Mouse (Mus musculus) heart, adult 2 months (tissue): ENCODE results near the gene Slc13a5. TPM values are rescaled to one million over a fixed set of nuclear protein-coding genes. Genes with fewer than 3 reads are reported as not detected.

Experiments used
- DNase-seq, 2 experiments: peaks; one replicate each; pipeline ENCODE4 v3.0.0; 2021
- H3K27ac ChIP-seq: fragments of 200-600 bp; 2 replicates; pipeline ENCODE4 v1.8.1; 2022
- H3K27me3 ChIP-seq: fragments of 200-500 bp; 2 replicates; pipeline ENCODE4 v1.6.1; 2012; ENCODE audit warnings: mild to moderate bottlenecking, low read length, inconsistent platforms, mixed read lengths; ENCODE audit not compliant: control insufficient read depth, insufficient read depth
- H3K36me3 ChIP-seq: fragments of 200-500 bp; 2 replicates; pipeline ENCODE4 v1.6.1; 2012; ENCODE audit warnings: low read length, inconsistent platforms; ENCODE audit not compliant: control insufficient read depth, insufficient read depth
- H3K4me1 ChIP-seq: fragments of 200-500 bp; 2 replicates; pipeline ENCODE4 v1.6.1; 2011; ENCODE audit warnings: low read length; ENCODE audit not compliant: control insufficient read depth, insufficient read depth
- H3K4me3 ChIP-seq: fragments of 200-600 bp; 2 replicates; pipeline ENCODE4 v1.8.1; 2022
- H3K79me2 ChIP-seq: fragments of 200-500 bp; replicated peaks from 2 replicates; pipeline ENCODE4 v1.6.1; 2012; ENCODE audit warnings: mild to moderate bottlenecking, inconsistent platforms, low read length, moderate library complexity, mixed read lengths; ENCODE audit not compliant: control insufficient read depth, insufficient read depth
- H3K9ac ChIP-seq: fragments of 200-500 bp; 2 replicates; pipeline ENCODE4 v1.6.1; 2012; ENCODE audit warnings: low read depth, mild to moderate bottlenecking, control low read depth, inconsistent platforms, low read length, mixed read lengths
- CTCF ChIP-seq: fragments of 200-600 bp; IDR thresholded peaks from 2 replicates; pipeline ENCODE4 v1.8.1; 2022; ENCODE audit warnings: antibody characterized with exemption, mild to moderate bottlenecking, moderate library complexity
- EP300 ChIP-seq: fragments of 200-500 bp; IDR thresholded peaks from 2 replicates; pipeline ENCODE4 v1.6.1; 2011; ENCODE audit warnings: low read depth, low read length, control low read depth; ENCODE audit not compliant: insufficient read depth
- POLR2A ChIP-seq: fragments of 200-500 bp; IDR thresholded peaks from 2 replicates; pipeline ENCODE4 v1.6.1; 2011; ENCODE audit warnings: mild to moderate bottlenecking, low read depth, low read length, control low read depth; ENCODE audit not compliant: insufficient read depth
- WGBS: fragments of 180-500 bp; shearing (Covaris S2); methylation state at CpG from one replicate; pipeline ENCODE4 v1.1.7; 2018; 5-methylcytosine and 5-hydroxymethylcytosine counted together
- intact Hi-C: fragments of 180-260 bp; cut with DNase I; formaldehyde crosslinking; loops from one replicate; pipeline ENCODE4 v1.15.1; 2025
- long read RNA-seq: library from polyadenylated mRNA; stranded (forward); transcript quantifications from one replicate; pipeline ENCODE4 v2.0.0, GENCODE M21; 2021
- polyA plus RNA-seq: library from polyadenylated mRNA; depleted of rRNA; stranded (reverse); fragments of >200 nt; gene quantifications from 2 replicates; pipeline ENCODE4 v1.2.3, GENCODE M21; 2012; rRNA removed
- total RNA-seq, 2 experiments: library from RNA; stranded (reverse); gene quantifications; 2 replicates each; pipeline ENCODE4 v1.2.3; 2021

Slc13a5 gene
- total RNA-seq, result not detected
- polyA plus RNA-seq, result 0.06 and 0.09 TPM in 2 replicates
- long read RNA-seq, result 0 reads

- intact Hi-C loops, result no loop called here
- Histone ChIP-seq H3K4me1 (peaks cover 2% of the 10 kb centered on the region; the same call in 1 of the 2 replicates), H3K27me3 (peaks cover 1% of the 10 kb centered on the region; the same call in 1 of the 2 replicates), H3K9ac (peak within 1 kb of the TSS; percentile 20), H3K27ac (no peak within 1 kb of the TSS), H3K4me3 (peak within 1 kb of the TSS; percentile 45), H3K79me2 (no peaks in the 10 kb centered on the region), H3K36me3 (no peaks in the 10 kb centered on the region)
- TF ChIP-seq EP300 (no peak), POLR2A (no peak), CTCF (no peak)
- peak; percentile 9 to 25 for DNase-seq
- WGBS, result 6% methylated on average over 36 of the region's 36 CpGs
Observed at GRCm38 (mm10) chr11:72266960-72267560, at the start of gene Slc13a5. TSS of gene Slc13a5 (minus strand) at chr11:72267222.

- Histone ChIP-seq H3K27ac (no peak within 1 kb of the TSS), H3K36me3 (no peaks in the 10 kb centered on the region), H3K9ac (no peak within 1 kb of the TSS), H3K4me3 (no peak within 1 kb of the TSS), H3K27me3 (peaks cover 3% of the 10 kb centered on the region), H3K4me1 (no peaks in the 10 kb centered on the region), H3K79me2 (no peaks in the 10 kb centered on the region)
- TF ChIP-seq CTCF (no peak), EP300 (no peak)
- intact Hi-C loops, result no loop called here
- WGBS, result 13% methylated on average over 42 of the region's 42 CpGs
- DNase-seq, result no peak
Observed at GRCm38 (mm10) chr11:72314151-72314895, 47.3 kb upstream of the Slc13a5 start, which contains the start of gene Fbxo39. TSS of gene Fbxo39 (plus strand) at chr11:72314444.

DNA sequence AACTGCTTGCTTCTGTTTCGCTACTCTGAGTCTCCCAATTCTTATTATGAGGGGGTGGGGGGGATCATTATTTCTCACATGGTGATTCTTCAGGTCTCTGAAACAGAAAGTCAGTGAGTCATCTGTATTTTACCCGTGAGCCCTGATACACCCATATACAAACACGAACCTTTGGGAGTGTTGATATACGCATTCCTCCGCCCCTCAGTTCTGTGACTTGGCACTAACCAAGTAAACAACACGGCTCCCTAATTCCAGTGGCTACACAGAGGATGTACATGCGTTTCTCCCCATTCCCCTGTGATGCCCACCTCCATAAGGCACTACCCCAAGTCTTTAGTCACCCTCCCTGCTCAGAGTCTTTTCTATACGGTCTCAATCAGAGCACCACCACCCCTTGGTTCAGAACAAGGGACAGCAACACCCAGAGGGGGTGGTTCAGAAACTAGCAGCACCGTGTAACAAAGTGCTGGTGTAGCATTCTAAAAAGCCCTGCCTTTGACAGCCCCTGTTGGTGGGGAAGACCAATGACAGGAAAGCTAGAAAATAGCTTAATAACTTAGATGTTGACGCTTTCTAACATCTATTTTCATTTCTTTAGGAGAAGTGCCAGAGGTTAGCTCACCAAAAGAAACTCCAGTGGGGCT lies 44.5 kb upstream of the Slc13a5 start:
- peaks cover 2% of the 10 kb centered on the region for H3K36me3 ChIP-seq
- intact Hi-C loops, result no loop called here
- 86% methylated on average over 10 of the region's 10 CpGs for WGBS
- no peak overlapping the region for H3K9ac ChIP-seq
- H3K27me3 ChIP-seq, result peaks cover 3% of the 10 kb centered on the region
- TF ChIP-seq POLR2A, result no peak
- H3K4me1 ChIP-seq, result peaks cover 3% of the 10 kb centered on the region; the same call in 1 of the 2 replicates
- H3K79me2 ChIP-seq, result no peaks in the 10 kb centered on the region
- H3K27ac ChIP-seq, result no peak overlapping the region
- DNase-seq, result no peak
- H3K4me3 ChIP-seq, result no peak overlapping the region

DNA sequence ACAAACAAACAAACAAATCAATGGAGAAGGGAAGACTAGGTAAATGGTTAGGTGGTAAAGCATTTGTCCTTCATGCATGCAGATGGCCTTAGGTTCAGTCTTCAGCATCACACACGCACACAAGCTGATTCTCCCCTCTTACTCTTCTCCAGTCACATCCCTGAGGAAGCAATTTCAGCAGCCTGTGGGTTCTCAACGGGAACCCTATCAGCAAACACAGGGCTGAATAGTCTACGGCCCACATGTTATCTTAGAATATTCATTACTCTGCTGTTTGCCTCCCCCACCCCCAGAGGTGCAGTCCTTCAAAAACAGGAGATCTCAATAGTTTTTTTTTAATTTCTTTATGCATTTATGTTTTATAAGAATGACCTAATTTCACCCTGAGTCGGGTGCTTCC lies 43.5 kb upstream of the Slc13a5 start:
- Histone ChIP-seq H3K27me3 (peaks cover 3% of the 10 kb centered on the region), H3K4me1 (peaks cover 3% of the 10 kb centered on the region; the same call in 1 of the 2 replicates)

DNA sequence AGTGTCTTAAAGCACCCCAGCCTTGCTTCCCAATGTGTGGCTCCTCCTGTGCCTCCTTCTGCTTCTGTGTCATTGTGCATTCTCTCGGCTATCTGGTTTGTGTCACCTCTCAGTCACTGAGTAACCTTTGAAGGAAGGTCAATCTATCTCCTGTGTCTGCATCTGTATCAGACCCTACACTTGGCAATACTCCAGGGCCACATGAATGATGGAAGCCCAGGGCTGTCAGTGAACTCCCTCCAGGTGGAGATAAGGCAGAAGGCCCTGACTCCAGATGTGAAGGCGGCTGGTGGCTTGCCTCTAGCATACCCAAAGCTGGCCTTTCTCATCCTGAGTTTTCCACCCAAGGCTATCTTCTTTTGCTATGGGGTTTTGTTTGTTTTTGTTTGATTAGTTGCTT lies 42.0 kb upstream of the Slc13a5 start:
- H3K9ac ChIP-seq, result no peak overlapping the region
- intact Hi-C loops, result no loop called here
- WGBS, result 58% methylated on average over 2 of the region's 2 CpGs
- H3K4me1 ChIP-seq, result peaks cover 8% of the 10 kb centered on the region
- H3K36me3 ChIP-seq, result peaks cover 9% of the 10 kb centered on the region
- H3K79me2 ChIP-seq, result no peaks in the 10 kb centered on the region
- no peaks in the 10 kb centered on the region for H3K27me3 ChIP-seq
- H3K4me3 ChIP-seq, result no peak overlapping the region
- no peak for DNase-seq
- TF ChIP-seq POLR2A (no peak), CTCF (no peak), EP300 (no peak)
- no peak overlapping the region for H3K27ac ChIP-seq

More for the DNA sequence above, 43.5 kb upstream of the Slc13a5 start:
- DNase-seq, result no peak
- intact Hi-C loops, result no loop called here
- Histone ChIP-seq H3K27ac (no peak overlapping the region), H3K9ac (no peak overlapping the region), H3K79me2 (no peaks in the 10 kb centered on the region), H3K36me3 (peaks cover 4% of the 10 kb centered on the region), H3K4me3 (no peak overlapping the region)
- TF ChIP-seq POLR2A (no peak), CTCF (no peak), EP300 (no peak)
- WGBS, result 75% methylated on average over 4 of the region's 4 CpGs

DNA sequence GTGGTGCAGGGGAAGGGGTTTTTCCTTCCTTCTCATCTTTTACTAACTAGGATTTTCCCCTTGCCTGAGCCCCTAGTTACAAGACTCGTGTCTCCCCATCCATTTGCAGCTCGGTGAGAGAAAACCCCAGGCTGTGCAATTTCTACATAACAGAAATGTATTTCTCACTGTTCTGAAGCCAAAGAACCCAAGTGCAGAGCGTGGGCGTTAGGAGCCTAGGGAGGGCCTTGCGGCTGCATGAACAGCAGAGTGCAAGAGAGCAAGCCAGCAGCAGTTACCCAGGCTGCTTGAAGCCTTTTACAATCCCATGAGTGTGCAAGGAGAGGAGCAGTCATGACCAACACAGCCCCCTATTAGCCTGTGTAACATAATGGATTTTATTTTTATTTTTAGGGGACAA lies 40.4 kb upstream of the Slc13a5 start:
- no peaks in the 10 kb centered on the region for H3K27me3 ChIP-seq
- intact Hi-C loops, result no loop called here
- H3K27ac ChIP-seq, result no peak overlapping the region
- H3K36me3 ChIP-seq, result peaks cover 17% of the 10 kb centered on the region
- no peak overlapping the region for H3K4me3 ChIP-seq
- H3K9ac ChIP-seq, result no peak overlapping the region
- peaks cover 13% of the 10 kb centered on the region for H3K4me1 ChIP-seq
- no peak for DNase-seq
- H3K79me2 ChIP-seq, result no peaks in the 10 kb centered on the region
- WGBS, result 85% methylated on average over 5 of the region's 5 CpGs
- TF ChIP-seq POLR2A, result no peak
- no peak for TF ChIP-seq EP300
- TF ChIP-seq CTCF, result no peak
